Mouse (Mus musculus): ENCODE measurements around the gene Hps4.
A peak's percentile ranks its signal among the peaks of the same experiment; 100 is the strongest.

The Hps4 gene

GRCm38 (mm10) chr5:112366879-112367278, 24.0 kb downstream of the Hps4 start:
- no peak for DNase-seq (ENCODE audit: low read depth, low spot score)

DNA sequence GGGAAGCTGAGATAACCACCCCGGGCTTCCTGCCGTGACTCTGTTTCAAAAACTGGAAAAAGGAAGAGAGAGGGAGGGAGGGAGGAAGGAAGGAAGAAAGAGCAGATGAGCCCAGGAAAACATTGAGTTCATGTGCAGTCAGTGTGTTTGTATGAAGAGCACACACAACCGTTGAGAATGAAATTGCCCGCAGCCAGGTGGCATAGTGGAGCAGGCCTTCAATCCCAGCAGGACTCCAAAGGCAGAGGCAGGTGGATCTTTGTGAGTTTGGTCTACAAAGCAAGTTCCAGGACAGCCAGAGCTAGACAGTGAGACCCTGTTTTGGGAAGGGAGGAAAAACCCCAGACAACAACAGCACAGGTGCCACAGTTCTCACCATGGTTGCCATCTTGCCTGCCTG, 24.5 kb downstream of the Hps4 start:
- DNase-seq (ENCODE audit: low read depth, low spot score) = no peak

GRCm38 (mm10) chr5:112367929-112368328, 25.0 kb downstream of the Hps4 start:
- no peak for DNase-seq (ENCODE audit: low read depth, low spot score)

DNA sequence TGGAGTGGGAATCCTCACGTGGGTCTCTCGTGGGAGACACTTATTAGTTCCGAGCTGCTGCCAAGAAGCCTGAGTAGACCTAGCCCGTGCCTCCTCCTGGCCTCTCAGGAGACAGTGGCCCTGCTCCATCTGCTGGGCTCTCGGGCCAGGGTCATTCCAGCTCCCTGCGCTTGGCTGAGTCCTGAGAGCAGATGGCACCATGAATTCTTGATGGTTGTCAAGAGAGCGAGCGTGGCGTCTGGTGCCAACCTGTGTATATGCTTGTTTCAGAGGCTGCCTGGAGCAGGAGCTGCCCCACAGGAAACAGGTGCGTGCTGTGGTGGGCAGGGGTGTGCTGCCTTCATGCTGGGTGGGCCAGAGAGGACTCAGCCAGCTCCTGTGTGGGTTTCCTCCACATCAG, 25.8 kb downstream of the Hps4 start:
- no peak for DNase-seq (ENCODE audit: low read depth, low spot score)

DNA sequence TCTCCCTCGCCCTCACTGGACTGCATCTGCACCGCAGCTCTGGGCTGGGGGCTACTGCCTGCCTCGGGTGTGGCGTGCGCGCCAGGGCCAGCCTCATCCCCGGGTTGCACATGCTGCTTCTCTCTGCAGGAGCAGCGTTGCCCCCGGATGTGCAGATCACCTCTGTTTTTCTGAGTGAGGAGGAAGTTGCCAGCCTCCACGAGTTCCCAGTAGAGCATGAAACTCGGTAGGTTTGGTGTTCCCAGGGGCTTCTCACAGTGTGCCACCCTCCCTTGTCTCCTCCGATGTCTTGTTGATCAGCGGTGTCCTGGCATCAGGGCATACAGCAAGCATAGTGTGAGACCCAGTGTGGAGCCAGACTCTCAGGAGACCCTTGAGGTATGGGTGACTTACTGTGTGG, 26.4 kb downstream of the Hps4 start:
- no peak for DNase-seq (ENCODE audit: low read depth, low spot score)

- no peak for DNase-seq (ENCODE audit: low read depth, low spot score)
Observed at GRCm38 (mm10) chr5:112370236-112370813, 27.4 kb downstream of the Hps4 start.

GRCm38 (mm10) chr5:112371933-112372332, 29.1 kb downstream of the Hps4 start:
- no peak for DNase-seq (ENCODE audit: low read depth, low spot score)

GRCm38 (mm10) chr5:112376111-112376510, 33.2 kb downstream of the Hps4 start:
- no peak for DNase-seq (ENCODE audit: low read depth, low spot score)

- no peak for DNase-seq (ENCODE audit: low read depth, low spot score)
Observed at GRCm38 (mm10) chr5:112377380-112377779, 34.5 kb downstream of the Hps4 start.

DNA sequence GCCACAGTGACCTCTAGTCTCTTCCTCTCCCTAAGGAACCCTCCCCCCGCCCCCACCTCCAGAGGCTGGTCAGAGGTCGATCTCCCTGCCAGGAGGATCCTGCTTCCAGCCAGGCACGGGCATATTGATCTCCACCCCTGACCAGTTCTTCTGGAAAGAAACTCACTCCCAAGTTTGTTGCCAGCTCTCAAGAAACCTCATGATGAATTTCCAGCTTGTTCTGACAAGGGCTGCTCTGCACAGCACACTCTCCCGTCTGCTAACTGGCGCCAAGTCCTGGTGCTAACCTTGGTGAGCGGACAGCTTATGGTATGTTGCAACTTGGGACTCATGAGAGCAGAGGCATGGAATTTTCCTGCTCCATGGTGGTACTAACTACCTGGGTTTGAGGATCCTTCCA, 35.8 kb downstream of the Hps4 start:
- DNase-seq (ENCODE audit: low read depth, low spot score) = no peak

DNA sequence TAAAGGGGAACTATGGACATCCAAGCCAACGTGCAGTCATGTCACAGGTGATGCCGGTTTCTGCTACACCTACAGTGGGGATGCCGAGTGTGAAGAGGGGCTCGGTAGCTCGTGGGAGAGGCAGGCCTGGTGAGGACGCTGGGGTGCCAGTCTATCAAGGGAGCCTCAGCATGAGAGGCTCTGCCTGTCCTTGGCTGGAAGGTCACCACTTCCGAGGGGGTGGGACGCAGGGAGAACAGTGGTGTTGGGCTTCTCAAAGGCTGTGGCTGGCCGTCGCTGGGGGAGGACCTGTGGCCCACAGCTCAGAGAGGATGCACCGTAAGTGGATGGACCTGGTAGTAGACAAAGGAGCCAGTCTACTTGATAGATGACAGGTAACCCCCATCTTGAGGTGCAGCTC, 38.3 kb downstream of the Hps4 start:
- DNase-seq (ENCODE audit: low read depth, low spot score) = no peak

DNA sequence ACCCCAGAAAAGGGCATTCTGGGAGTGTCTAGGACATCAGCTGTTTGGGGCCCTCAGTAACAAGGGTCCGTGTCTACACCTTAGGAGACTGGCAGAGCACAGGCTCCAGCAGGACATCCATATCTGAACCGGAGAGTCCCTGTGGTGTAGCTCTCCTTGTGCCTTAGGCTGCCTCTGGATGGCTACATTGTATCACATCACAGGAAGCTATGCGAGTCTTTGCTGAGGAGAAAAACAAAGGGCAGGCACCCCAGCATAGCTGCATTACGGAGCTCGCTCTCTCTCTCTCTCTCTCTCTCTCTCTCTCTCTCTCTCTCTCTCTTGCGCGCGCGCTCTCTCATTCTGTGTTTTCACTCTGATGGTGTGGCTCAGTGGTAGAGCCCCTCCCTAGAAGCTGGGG, 39.2 kb downstream of the Hps4 start:
- no peak for DNase-seq (ENCODE audit: low read depth, low spot score)

- no peak for DNase-seq (ENCODE audit: low read depth, low spot score)
Observed at GRCm38 (mm10) chr5:112382641-112383330, 39.9 kb downstream of the Hps4 start.

DNA sequence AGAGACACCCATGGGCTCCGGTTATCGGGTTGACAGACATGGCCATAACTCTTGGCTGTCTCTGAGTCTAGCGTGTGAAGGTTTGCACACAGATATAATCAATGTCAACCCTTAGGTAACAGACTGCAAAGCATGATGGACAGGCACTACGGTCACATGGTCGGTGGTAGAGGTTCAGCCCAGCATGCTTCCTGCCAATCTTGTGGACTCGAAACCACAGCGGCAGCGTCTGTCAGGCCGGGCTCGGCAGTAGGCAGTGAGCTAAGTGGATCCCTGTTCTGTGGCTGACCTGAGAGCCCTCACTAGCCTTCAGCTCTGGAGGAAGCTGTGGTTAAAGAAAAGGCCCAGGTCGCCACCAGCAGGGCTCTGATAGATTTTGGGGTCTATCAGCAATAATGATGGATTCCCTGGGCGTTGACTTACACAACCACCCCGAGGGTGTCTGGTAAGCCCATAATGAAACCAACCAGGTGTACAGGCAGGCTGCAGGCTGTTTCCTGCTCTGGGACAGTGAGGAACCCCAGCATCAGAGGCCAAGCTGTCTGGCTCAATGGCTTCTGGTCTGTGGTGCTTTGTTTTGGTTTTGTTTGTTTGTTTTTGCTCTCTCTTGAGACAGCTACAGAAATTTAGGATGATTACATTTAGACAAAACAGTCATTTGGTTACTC, 42.1 kb downstream of the Hps4 start:
- no peak for DNase-seq (ENCODE audit: low read depth, low spot score)

DNA sequence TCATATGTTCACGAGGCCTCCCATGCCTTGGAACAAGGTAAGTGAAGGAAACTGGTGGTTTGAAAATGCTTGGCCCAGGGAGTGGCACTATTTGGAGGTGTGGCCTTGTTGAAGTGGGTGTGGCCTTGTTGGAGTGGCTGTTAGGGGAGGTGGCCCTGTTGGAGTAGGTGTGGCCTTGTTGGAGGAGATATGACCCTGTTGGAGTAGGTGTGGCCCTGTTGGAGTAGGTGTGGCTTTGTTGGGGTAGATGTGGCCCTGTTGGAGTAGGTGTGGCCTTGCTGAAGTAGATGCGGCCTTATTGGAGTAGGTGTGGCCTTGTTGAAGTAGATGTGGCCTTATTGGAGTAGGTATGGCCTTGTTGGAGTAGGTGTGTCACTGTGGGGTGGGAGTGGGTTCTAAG, 43.1 kb downstream of the Hps4 start:
- peak; percentile 96 for DNase-seq (ENCODE audit: low read depth, low spot score)

- no peak for DNase-seq (ENCODE audit: low read depth, low spot score)
Observed at GRCm38 (mm10) chr5:112389352-112389751, 46.5 kb downstream of the Hps4 start.

- peak; percentile 50 for DNase-seq (ENCODE audit: low read depth, low spot score)
Observed at GRCm38 (mm10) chr5:112391002-112391401, 48.1 kb downstream of the Hps4 start.

GRCm38 (mm10) chr5:112391676-112392323, 48.9 kb downstream of the Hps4 start:
- DNase-seq (ENCODE audit: low read depth, low spot score) = peak; percentile 42

- no peak for DNase-seq (ENCODE audit: low read depth, low spot score)
Observed at GRCm38 (mm10) chr5:112393741-112394414, 51.0 kb downstream of the Hps4 start.

DNA sequence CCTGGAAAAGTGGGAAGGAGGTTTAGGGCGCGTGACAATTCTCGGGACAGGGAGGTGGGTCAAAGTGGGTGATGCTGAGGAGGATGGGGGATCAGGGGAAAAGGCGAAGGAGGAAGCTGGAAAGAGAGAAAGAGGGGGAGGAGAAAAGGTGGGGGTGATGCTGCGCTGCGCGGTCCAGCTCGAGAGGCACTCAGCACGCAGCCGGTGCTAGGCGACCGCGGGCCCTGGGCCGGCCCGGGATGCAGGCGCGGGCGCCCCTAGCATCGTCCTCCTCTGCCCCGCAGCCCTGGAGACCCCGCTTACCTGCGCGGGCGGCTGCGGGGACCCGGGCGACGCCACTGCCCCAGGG, 51.5 kb downstream of the Hps4 start:
- no peak for DNase-seq (ENCODE audit: low read depth, low spot score)

DNA sequence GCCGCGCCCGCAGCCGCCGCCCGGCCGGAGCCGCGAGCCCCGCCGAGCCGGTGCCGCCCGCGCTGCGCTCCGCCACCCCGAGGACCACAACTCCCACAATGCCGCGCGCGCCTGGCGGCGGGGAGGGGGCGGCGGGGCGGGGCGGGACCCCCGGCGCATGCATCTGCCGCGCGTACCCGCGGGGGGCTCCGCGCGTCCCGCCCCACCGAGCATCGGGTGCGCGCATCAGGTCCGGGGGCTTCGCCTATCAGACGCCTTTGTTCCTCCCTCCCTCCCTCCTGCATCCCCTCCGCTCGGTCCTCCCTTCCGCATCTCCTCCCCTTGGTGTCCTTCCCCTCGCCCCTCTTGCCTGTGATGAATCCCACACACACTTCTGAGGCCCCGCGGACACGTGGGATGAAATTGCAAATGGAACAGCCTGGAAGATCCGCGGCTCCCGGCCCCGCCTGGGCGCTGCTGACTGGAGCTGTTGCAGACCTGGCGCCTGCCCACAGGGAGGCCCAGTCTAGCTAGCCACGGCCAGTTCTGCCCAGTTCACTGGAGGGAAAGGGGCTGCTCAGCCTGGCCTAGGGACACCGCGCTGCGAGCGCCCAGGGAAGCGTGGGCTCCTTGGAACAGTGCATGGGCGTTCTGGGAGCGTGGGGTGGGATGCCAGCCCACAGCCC, 52.0 kb downstream of the Hps4 start, which contains the start of gene Asphd2:
Gene Asphd2 (minus strand): TSS at position 88 of the 665 bp plus-strand sequence.
- peak; percentile 80 for DNase-seq (ENCODE audit: low read depth, low spot score)

Data from R1 (cell line).